14 mouse cellular contexts compared by ENCODE assay signal in genomic region chr17:73046985-73047384, GRCm38 (mm10).
A peak's percentile ranks its signal among the peaks of the same experiment; 100 is the strongest.
DNase-seq lines count a peak whose midpoint lies in the region; ATAC-seq and TF ChIP-seq lines count a peak whose summit lies in the region.
"Had no signal": no experiment of that assay in that cellular context is flagged by ENCODE, and none has a peak within 500 bp of the region (broad histone marks: within the 10 kb centered on the region; RNA-seq: fewer than 3 reads in every experiment).

No protein-coding gene starts in this region.

- WGBS in lung, embryonic 14.5 days: 50% methylated on average over 4 of the region's 4 CpGs

- no peak for TF ChIP-seq CTCF in lung, embryonic 14.5 days (IDR thresholded peaks at IDR 0.05; ENCODE audit: low read depth)

- no peaks in the 10 kb centered on the region for H3K36me3 ChIP-seq in lung, embryonic 14.5 days (ENCODE audit: insufficient read depth)
- H3K36me3 ChIP-seq: liver, embryonic 15.5 days; neural tube, embryonic 13.5 days had no signal

- no peaks in the 10 kb centered on the region for H3K27me3 ChIP-seq in lung, embryonic 14.5 days (ENCODE audit: insufficient read depth, low read length)
- H3K27me3 ChIP-seq: liver, embryonic 15.5 days; neural tube, embryonic 13.5 days had no signal

- no peak overlapping the region for H3K27ac ChIP-seq in lung, embryonic 14.5 days (ENCODE audit: low read depth)
- H3K27ac ChIP-seq: hindbrain, embryonic 14.5 days; liver, embryonic 15.5 days; macrophage; neural tube, embryonic 13.5 days had no signal

- no peak overlapping the region for H3K4me2 ChIP-seq in lung, embryonic 14.5 days
- H3K4me2 ChIP-seq: hindbrain, embryonic 14.5 days; liver, embryonic 15.5 days; neural tube, embryonic 13.5 days had no signal

- no peaks in the 10 kb centered on the region for H3K9me3 ChIP-seq in lung, embryonic 14.5 days (ENCODE audit: low read depth, low read length)
- H3K9me3 ChIP-seq: liver, embryonic 15.5 days; neural tube, embryonic 13.5 days had no signal

- no peak for ATAC-seq in lung, embryonic 14.5 days (ENCODE audit: insufficient read depth)
- 0 out of 2 replicates have a peak, but pooled peaks have one; percentile 22 for ATAC-seq in common myeloid progenitor, adult 5-6 weeks (replicated peaks; ENCODE audit: low read depth, poor library complexity, severe bottlenecking)
- ATAC-seq: forebrain, embryonic 14.5 days had no signal

- H3K9ac ChIP-seq in lung, embryonic 14.5 days: no peak overlapping the region
- H3K9ac ChIP-seq: hindbrain, embryonic 14.5 days; liver, embryonic 15.5 days; neural tube, embryonic 13.5 days had no signal

- H3K4me3 ChIP-seq in lung, embryonic 14.5 days (ENCODE audit: low read depth, low read length): no peak overlapping the region
- H3K4me3 ChIP-seq: liver, embryonic 15.5 days; neural tube, embryonic 13.5 days had no signal

- peak; percentile 81 for DNase-seq in lung, embryonic 14.5 days
- no peak for DNase-seq in lung, postnatal 14 days
- DNase-seq in hindlimb bud, embryonic 11.5 days (ENCODE audit: extremely low spot score, low read depth, low spot score): peak; percentile 37
- no peak for DNase-seq in urinary bladder, postnatal 4 days (ENCODE audit: low spot score in 2 of 2)
- no peak for DNase-seq in heart, adult 11 months
- DNase-seq in gastrocnemius, postnatal 14 days: no peak
- DNase-seq: adrenal gland, adult 8-10 months; cerebellum, postnatal 14 days had no signal

- H3K4me1 ChIP-seq in lung, embryonic 14.5 days (ENCODE audit: insufficient read depth): no peaks in the 10 kb centered on the region
- H3K4me1 ChIP-seq: liver, embryonic 15.5 days; neural tube, embryonic 13.5 days had no signal

- intact Hi-C loops in gastrocnemius, postnatal 14 days (cut with DNase I; ENCODE audit: low total_unique reads): no loop called here

Comparison
In these comparisons a context has a peak if more than half of its experiments do, and no peak if none do; other contexts are left out.
1. DNase-seq: peak in lung, embryonic 14.5 days (single experiment) and hindlimb bud, embryonic 11.5 days (single experiment); none in lung, postnatal 14 days (single experiment), urinary bladder, postnatal 4 days (0 of 2), heart, adult 11 months (single experiment) and gastrocnemius, postnatal 14 days (single experiment).